Mouse (Mus musculus): Measurements from ENCODE around the gene Plekha3. TPM values are rescaled to one million over a fixed set of nuclear protein-coding genes. Genes with fewer than 3 reads are reported as not detected.

Gene Plekha3
- polyA plus RNA-seq, 1 experiment from 2014 or later = 8.7 TPM

- Histone ChIP-seq H3K36me3 (peaks cover 97% of the 10 kb centered on the region), H3K27me3 (no peaks in the 10 kb centered on the region), H3K4me1 (replicated peaks) (no peaks in the 10 kb centered on the region), H3K9me3 (replicated peaks) (no peaks in the 10 kb centered on the region), H3K27ac (no peak overlapping the region), H3K9ac (no peak overlapping the region), H3K4me2 (no peak overlapping the region), H3K4me3 (no peak overlapping the region)
- ATAC-seq (replicated peaks; ENCODE audit: insufficient number of reproducible peaks, insufficient read depth, low FRiP score, low read depth) = no peak
- 75% methylated on average over 3 of the region's 3 CpGs for WGBS
Measured at GRCm38 (mm10) chr2:76708512-76708911, 33.4 kb downstream of the Plekha3 start.

GRCm38 (mm10) chr2:76714984-76715383 is 39.9 kb downstream of the Plekha3 start:
- H3K9ac ChIP-seq = no peak overlapping the region
- H3K4me1 ChIP-seq (replicated peaks) = no peaks in the 10 kb centered on the region
- no peak overlapping the region for H3K4me3 ChIP-seq
- H3K9me3 ChIP-seq (replicated peaks) = no peaks in the 10 kb centered on the region
- peaks cover 99% of the 10 kb centered on the region for H3K36me3 ChIP-seq
- ATAC-seq (replicated peaks; ENCODE audit: insufficient number of reproducible peaks, insufficient read depth, low FRiP score, low read depth) = no peak
- WGBS = 66% methylated on average over 8 of the region's 8 CpGs
- H3K4me2 ChIP-seq = no peak overlapping the region
- H3K27ac ChIP-seq = no peak overlapping the region
- H3K27me3 ChIP-seq = no peaks in the 10 kb centered on the region

GRCm38 (mm10) chr2:76719650-76720049 is 44.6 kb downstream of the Plekha3 start:
- Histone ChIP-seq H3K4me2 (no peak overlapping the region), H3K4me3 (no peak overlapping the region), H3K27me3 (no peaks in the 10 kb centered on the region), H3K36me3 (peaks cover 97% of the 10 kb centered on the region), H3K9me3 (replicated peaks) (no peaks in the 10 kb centered on the region), H3K9ac (no peak overlapping the region), H3K27ac (no peak overlapping the region), H3K4me1 (replicated peaks) (no peaks in the 10 kb centered on the region)
- WGBS = 93% methylated on average over 14 of the region's 14 CpGs
- no peak for ATAC-seq (replicated peaks; ENCODE audit: insufficient number of reproducible peaks, insufficient read depth, low FRiP score, low read depth)

Other genes starting within 250 kb of the Plekha3 start
- gene Prkra, start 27.3 kb upstream of the Plekha3 start, polyA plus RNA-seq (2015; fragmentation: Nextera tagmentation; extraction: Ambion mirVana) = 32.1 and 32.5 TPM in 2 replicates
- not detected in 2 replicates for gene Pjvk, start 26.8 kb upstream of the Plekha3 start, polyA plus RNA-seq (2015; fragmentation: Nextera tagmentation; extraction: Ambion mirVana)
- 63.4 and 66.1 TPM in 2 replicates for gene Fkbp7, start 2.2 kb upstream of the Plekha3 start, polyA plus RNA-seq (2015; fragmentation: Nextera tagmentation; extraction: Ambion mirVana)

All from heart, embryonic 15.5 days (tissue).